Comparison of ENCODE assay signal across 9 mouse cellular contexts in the genomic region with DNA sequence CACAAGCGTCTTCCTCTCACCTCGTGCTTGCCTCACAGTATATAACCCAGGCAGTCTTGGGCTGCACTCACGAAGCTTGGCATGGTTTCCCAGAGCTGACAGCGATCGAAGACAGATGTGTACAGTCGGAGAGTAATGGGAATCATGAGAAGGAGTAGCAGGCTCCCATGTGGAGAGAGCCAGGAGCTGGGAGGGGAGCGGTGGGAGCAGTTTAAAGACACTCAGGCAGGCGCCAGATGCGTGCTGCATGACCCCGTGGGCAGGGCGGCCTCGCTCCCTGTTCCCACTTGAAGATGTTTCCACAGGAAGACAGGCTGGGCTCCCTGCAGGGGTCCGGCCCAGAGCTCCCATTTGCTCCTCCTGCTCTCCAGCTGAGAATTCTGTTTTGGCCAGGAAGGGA. TPM values are rescaled to one million over a fixed set of nuclear protein-coding genes. Genes with fewer than 3 reads are reported as not detected.
DNase-seq lines count a peak whose midpoint lies in the region; ATAC-seq and TF ChIP-seq lines count a peak whose summit lies in the region.
"Had no signal": no experiment of that assay in that cellular context is flagged by ENCODE, and none has a peak within 500 bp of the region (broad histone marks: within the 10 kb centered on the region; RNA-seq: fewer than 3 reads in every experiment).

No protein-coding gene starts in this region.

- no peaks in the 10 kb centered on the region for H3K27me3 ChIP-seq in cerebellum, adult 2 months (ENCODE audit: control insufficient read depth, insufficient read depth, low read length)
- H3K27me3 ChIP-seq in limb, embryonic 15.5 days, result no peaks in the 10 kb centered on the region
- no peaks in the 10 kb centered on the region for H3K27me3 ChIP-seq in forebrain, embryonic 16.5 days (replicated peaks; ENCODE audit: control insufficient read depth, insufficient read depth, low read length)
- H3K27me3 ChIP-seq: hindbrain, embryonic 12.5 days had no signal

- no peak for TF ChIP-seq CTCF in cerebellum, adult 2 months (IDR thresholded peaks at IDR 0.05; ENCODE audit: borderline replicate concordance, insufficient read depth, low read depth, low read length)

- H3K9me3 ChIP-seq in limb, embryonic 15.5 days, result no peaks in the 10 kb centered on the region
- no peaks in the 10 kb centered on the region for H3K9me3 ChIP-seq in forebrain, embryonic 16.5 days (ENCODE audit: control insufficient read depth, low read length)
- H3K9me3 ChIP-seq: hindbrain, embryonic 12.5 days had no signal

- peak overlapping the region; percentile 0; the same call in 1 of the 2 replicates for H3K4me2 ChIP-seq in limb, embryonic 15.5 days
- H3K4me2 ChIP-seq in forebrain, embryonic 16.5 days (ENCODE audit: low read length), result no peak overlapping the region
- H3K4me2 ChIP-seq: hindbrain, embryonic 12.5 days had no signal

- H3K36me3 ChIP-seq in limb, embryonic 15.5 days, result no peaks in the 10 kb centered on the region
- H3K36me3 ChIP-seq in forebrain, embryonic 16.5 days (ENCODE audit: control insufficient read depth, insufficient read depth), result no peaks in the 10 kb centered on the region
- H3K36me3 ChIP-seq: hindbrain, embryonic 12.5 days had no signal

- 27% methylated on average over 13 of the region's 13 CpGs for WGBS in cerebellum, adult 2 months
- WGBS in limb, embryonic 15.5 days, result 21% methylated on average over 13 of the region's 13 CpGs
- WGBS in forebrain, embryonic 16.5 days, result 68% methylated on average over 13 of the region's 13 CpGs

- intact Hi-C loops in heart, postnatal 10 days (cut with DNase I), result no loop called here

- DNase-seq in adrenal gland, postnatal 14 days, result peak; percentile 40
- peak; percentile 32 to 51 for DNase-seq in cerebellum, adult 2 months
- DNase-seq in heart, postnatal 10 days, result peak; percentile 72 to 73
- DNase-seq in frontal cortex, postnatal 14 days (ENCODE audit: low spot score in 2 of 2), result no peak
- DNase-seq in thymus, postnatal 10 days (ENCODE audit: low spot score in 2 of 2), result no peak

- no peak for TF ChIP-seq POLR2A in cerebellum, adult 2 months (IDR thresholded peaks at IDR 0.05; ENCODE audit: borderline replicate concordance, insufficient read depth, low read length)

- H3K4me3 ChIP-seq in cerebellum, adult 2 months (replicated peaks; ENCODE audit: insufficient read depth, low read depth, low read length), result no peak overlapping the region
- H3K4me3 ChIP-seq in limb, embryonic 15.5 days, result no peak overlapping the region
- no peak overlapping the region for H3K4me3 ChIP-seq in forebrain, embryonic 16.5 days (replicated peaks; ENCODE audit: low read length)
- H3K4me3 ChIP-seq: hindbrain, embryonic 12.5 days had no signal

- no peak overlapping the region for H3K9ac ChIP-seq in limb, embryonic 15.5 days
- H3K9ac ChIP-seq in forebrain, embryonic 16.5 days (replicated peaks; ENCODE audit: low read depth, low read length), result no peak overlapping the region
- H3K9ac ChIP-seq: hindbrain, embryonic 12.5 days had no signal

- no peak overlapping the region for H3K27ac ChIP-seq in cerebellum, adult 2 months (ENCODE audit: insufficient read depth, low read length)
- peak overlapping the region; percentile 68 for H3K27ac ChIP-seq in limb, embryonic 15.5 days
- no peak overlapping the region for H3K27ac ChIP-seq in forebrain, embryonic 16.5 days (ENCODE audit: low read length)
- H3K27ac ChIP-seq: hindbrain, embryonic 12.5 days had no signal

- H3K4me1 ChIP-seq in cerebellum, adult 2 months (ENCODE audit: control insufficient read depth, insufficient read depth, low read length), result peaks cover 29% of the 10 kb centered on the region
- H3K4me1 ChIP-seq in limb, embryonic 15.5 days, result peaks cover 32% of the 10 kb centered on the region
- H3K4me1 ChIP-seq in forebrain, embryonic 16.5 days (replicated peaks; ENCODE audit: control insufficient read depth, insufficient read depth, low read length), result no peaks in the 10 kb centered on the region

- ATAC-seq in limb, embryonic 15.5 days (ENCODE audit: insufficient number of reproducible peaks, low FRiP score, low TSS enrichment, low read depth), result peak; percentile 77
- no peak for ATAC-seq in forebrain, embryonic 16.5 days

RNA-seq across cellular contexts. Expression of a gene that starts 25.2 kb away (rescaled TPM):
- 2.1 and 3.7 TPM in 2 replicates for total RNA-seq in adrenal gland, postnatal 14 days (2021)
- 7.9 and 11.8 TPM in 2 replicates for polyA plus RNA-seq in cerebellum, adult 2 months (2012; rRNA removed)
- total RNA-seq in heart, postnatal 10 days (2021), result 1 to 10 TPM; 3.7 to 4.3 TPM
- 16.9 and 19.2 TPM in 2 replicates for polyA plus RNA-seq in limb, embryonic 15.5 days (2015; fragmentation: Nextera tagmentation; extraction: Ambion mirVana)
- polyA plus RNA-seq in forebrain, embryonic 16.5 days (2015; fragmentation: Nextera tagmentation; extraction: Ambion mirVana), result 4.7 and 6.8 TPM in 2 replicates
- total RNA-seq: neutrophil, adult 5-6 weeks had no signal

Comparison
In these comparisons a context has a peak if more than half of its experiments do, and no peak if none do; other contexts are left out.
1. DNase-seq: peak in adrenal gland, postnatal 14 days (single experiment), cerebellum, adult 2 months (2 of 2) and heart, postnatal 10 days (2 of 2); none in frontal cortex, postnatal 14 days (0 of 2) and thymus, postnatal 10 days (0 of 2).